Mouse (Mus musculus) layer of hippocampus, postnatal 10 days (tissue): ENCODE measurements around the gene Slc26a3. TPM values are rescaled to one million over a fixed set of nuclear protein-coding genes. Genes with fewer than 3 reads are reported as not detected.
"Not testable (repeated sequence)": the region's sequence is repeated elsewhere in the genome, so short reads cannot be mapped to it uniquely, and the experiment has no call there.

Experiments
- DNase-seq, 2 experiments: peaks; one replicate each; pipeline ENCODE4 v3.0.0; 2021; ENCODE audit warnings: low spot score in 2 of 2
- total RNA-seq, 2 experiments: library from RNA; stranded (reverse); gene quantifications; 2 replicates each; pipeline ENCODE4 v1.2.3; 2021

Gene Slc26a3
- total RNA-seq, 2 experiments from 2014 or later = 0.39 to 0.62 TPM

- DNase-seq = no peak
Measured at GRCm38 (mm10) chr12:31421901-31422574, 31.4 kb downstream of the Slc26a3 start.

GRCm38 (mm10) chr12:31437791-31438190 lies 47.1 kb downstream of the Slc26a3 start:
- no peak for DNase-seq

- no peak for DNase-seq
Measured at GRCm38 (mm10) chr12:31439612-31440011, 48.9 kb downstream of the Slc26a3 start.

GRCm38 (mm10) chr12:31444131-31444546 lies 53.5 kb downstream of the Slc26a3 start:
- DNase-seq = no peak

- DNase-seq = no peak
Measured at GRCm38 (mm10) chr12:31444827-31445226, 54.2 kb downstream of the Slc26a3 start.

GRCm38 (mm10) chr12:31449341-31449740 lies 58.7 kb downstream of the Slc26a3 start:
- DNase-seq = no peak

- no peak for DNase-seq
Measured at GRCm38 (mm10) chr12:31456271-31456670, 65.6 kb downstream of the Slc26a3 start.

GRCm38 (mm10) chr12:31458474-31458873 lies 67.8 kb downstream of the Slc26a3 start:
- no peak for DNase-seq

GRCm38 (mm10) chr12:31460270-31460669 lies 69.6 kb downstream of the Slc26a3 start:
- not testable (repeated sequence) for DNase-seq

GRCm38 (mm10) chr12:31461371-31461770 lies 70.7 kb downstream of the Slc26a3 start:
- DNase-seq = no peak

- no peak for DNase-seq
Measured at GRCm38 (mm10) chr12:31462615-31463014, 71.9 kb downstream of the Slc26a3 start.

GRCm38 (mm10) chr12:31478182-31478581 lies 87.5 kb downstream of the Slc26a3 start:
- not testable (repeated sequence) for DNase-seq

- no peak for DNase-seq
Measured at GRCm38 (mm10) chr12:31486431-31486830, 95.8 kb downstream of the Slc26a3 start.

- DNase-seq = no peak
Measured at GRCm38 (mm10) chr12:31498936-31499313, 108.3 kb downstream of the Slc26a3 start.

- peak; percentile 96 for DNase-seq
Measured at GRCm38 (mm10) chr12:31499314-31500131, 108.9 kb downstream of the Slc26a3 start, which contains the start of gene Cbll1. Cbll1 (minus strand) TSS chr12:31499616.

- DNase-seq = no peak
Measured at GRCm38 (mm10) chr12:31500196-31500595, 109.5 kb downstream of the Slc26a3 start.

- DNase-seq = no peak
Measured at GRCm38 (mm10) chr12:31501266-31501665, 110.6 kb downstream of the Slc26a3 start.

GRCm38 (mm10) chr12:31503211-31503610 lies 112.5 kb downstream of the Slc26a3 start:
- DNase-seq = no peak

- peak; percentile 27 to 44 for DNase-seq
Measured at GRCm38 (mm10) chr12:31507718-31508364, 117.2 kb downstream of the Slc26a3 start.

GRCm38 (mm10) chr12:31508496-31508895 lies 117.8 kb downstream of the Slc26a3 start:
- DNase-seq = no peak

GRCm38 (mm10) chr12:31511218-31511617 lies 120.5 kb downstream of the Slc26a3 start:
- DNase-seq = no peak
